Mouse (Mus musculus) monocyte, adult 2 months (primary cell): Measurements from ENCODE around the gene Snapc4.

Experiments used
- DNase-seq, 2 experiments: peaks; one replicate each; pipeline ENCODE4 v3.0.0; 2022; ENCODE audit warnings: low spot score in 2 of 2, low read depth in 1 of 2

The Snapc4 gene

GRCm38 (mm10) chr2:26342044-26342443 is 38.4 kb downstream of the Snapc4 start:
- DNase-seq: no peak

GRCm38 (mm10) chr2:26341510-26341981 is 38.9 kb downstream of the Snapc4 start:
- DNase-seq: no peak

- DNase-seq: no peak
Measured at GRCm38 (mm10) chr2:26339204-26339551, 41.3 kb downstream of the Snapc4 start.

GRCm38 (mm10) chr2:26338302-26339203 is 41.9 kb downstream of the Snapc4 start:
- DNase-seq: no peak

GRCm38 (mm10) chr2:26330702-26331101 is 49.8 kb downstream of the Snapc4 start:
- no peak for DNase-seq

DNA sequence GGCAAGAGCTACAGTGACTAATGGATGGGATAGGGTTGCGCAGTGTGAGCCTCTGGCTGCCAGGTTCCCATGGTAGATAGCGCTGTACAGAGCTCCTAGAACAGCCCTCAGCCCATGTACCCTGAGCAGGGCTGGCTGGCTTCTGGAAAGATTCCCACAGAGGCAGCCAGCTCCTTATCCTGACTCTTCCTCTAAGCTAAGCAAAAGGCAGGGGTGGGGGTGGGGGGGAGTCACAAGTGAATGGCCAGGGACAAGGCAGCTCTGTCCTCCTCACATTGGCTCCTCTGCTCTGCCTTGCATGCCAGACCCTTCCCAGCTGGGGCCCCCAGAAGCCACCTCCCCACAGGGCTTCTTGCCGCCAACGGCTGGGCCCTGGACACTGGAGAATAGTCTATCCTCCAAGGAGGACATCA is 50.4 kb downstream of the Snapc4 start:
- no peak for DNase-seq

GRCm38 (mm10) chr2:26329402-26329801 is 51.1 kb downstream of the Snapc4 start:
- no peak for DNase-seq

DNA sequence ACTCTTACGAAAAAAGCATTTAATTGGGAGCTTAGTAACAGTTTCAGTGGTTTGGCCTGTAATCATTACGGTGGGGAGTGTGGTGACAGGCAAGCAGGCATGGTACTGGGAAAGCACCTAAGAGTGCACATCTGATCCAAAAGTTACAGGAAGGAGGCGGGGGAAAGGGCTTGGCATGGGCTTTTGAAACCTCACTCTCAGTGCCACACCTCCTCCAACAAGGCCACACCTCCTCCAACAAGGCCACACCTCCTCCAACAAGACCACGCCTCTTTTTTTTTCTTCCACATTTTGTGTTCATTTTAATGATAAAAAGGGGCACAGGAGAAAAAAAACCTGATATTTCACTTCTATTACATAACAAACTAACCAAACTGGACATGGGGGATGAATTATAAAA is 52.6 kb downstream of the Snapc4 start:
- DNase-seq: no peak

DNA sequence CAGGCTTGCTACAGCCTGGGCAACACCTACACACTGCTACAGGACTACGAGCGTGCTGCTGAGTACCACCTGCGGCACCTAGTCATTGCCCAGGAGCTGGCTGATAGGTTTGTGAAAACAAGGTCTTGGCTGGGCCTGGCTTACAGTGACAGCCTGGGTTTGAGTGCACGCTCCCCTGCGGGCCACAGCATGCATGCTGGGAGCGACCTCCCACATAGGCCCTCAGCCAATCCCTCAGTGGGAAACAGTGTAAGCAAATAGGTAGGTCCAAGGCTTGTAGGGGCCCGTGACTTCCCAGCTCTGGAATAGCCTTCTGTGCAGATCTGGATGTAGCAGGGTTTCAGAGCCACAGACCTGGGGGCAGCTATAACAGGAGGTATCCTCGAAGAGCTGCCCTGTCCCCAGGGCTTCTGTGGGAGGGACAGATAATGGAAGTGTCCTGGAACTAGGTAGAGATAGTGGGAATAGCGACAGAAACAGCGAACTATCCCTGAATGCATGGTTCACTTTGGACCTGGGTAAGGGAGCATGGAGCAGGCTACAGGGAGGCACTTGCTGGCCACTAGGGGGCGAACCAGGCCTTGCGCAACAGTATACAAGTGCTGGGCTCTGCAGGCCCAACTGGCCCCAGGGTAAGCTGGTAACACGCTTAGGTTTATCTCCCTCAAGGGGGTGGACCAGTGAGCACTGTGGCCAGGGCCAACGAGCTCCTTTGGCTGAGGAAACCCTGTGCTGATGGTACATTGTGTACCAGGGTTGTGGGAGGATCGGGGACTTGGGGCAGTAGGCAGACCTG is 54.9 kb downstream of the Snapc4 start:
- peak in 1 of 2 experiments; percentile 44 for DNase-seq

DNA sequence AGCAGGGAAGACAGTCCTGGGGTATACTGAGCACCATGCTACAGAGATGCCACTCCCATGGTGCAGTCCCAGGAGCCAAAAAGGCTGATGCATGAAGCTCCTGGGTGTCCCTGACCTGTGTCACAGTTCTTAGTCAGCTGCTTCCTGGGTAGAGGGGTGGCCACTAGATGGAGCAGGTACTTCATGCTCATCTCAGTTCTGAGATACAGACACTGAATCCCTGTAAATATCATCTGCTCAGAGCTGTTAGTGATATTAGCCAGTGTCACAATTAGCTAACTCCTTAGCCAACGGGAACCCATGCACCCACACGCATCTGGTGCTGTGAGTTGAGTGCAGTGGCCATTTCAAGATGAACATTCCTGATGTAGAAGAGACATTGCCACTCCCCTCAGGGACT is 55.5 kb downstream of the Snapc4 start:
- DNase-seq: no peak

DNA sequence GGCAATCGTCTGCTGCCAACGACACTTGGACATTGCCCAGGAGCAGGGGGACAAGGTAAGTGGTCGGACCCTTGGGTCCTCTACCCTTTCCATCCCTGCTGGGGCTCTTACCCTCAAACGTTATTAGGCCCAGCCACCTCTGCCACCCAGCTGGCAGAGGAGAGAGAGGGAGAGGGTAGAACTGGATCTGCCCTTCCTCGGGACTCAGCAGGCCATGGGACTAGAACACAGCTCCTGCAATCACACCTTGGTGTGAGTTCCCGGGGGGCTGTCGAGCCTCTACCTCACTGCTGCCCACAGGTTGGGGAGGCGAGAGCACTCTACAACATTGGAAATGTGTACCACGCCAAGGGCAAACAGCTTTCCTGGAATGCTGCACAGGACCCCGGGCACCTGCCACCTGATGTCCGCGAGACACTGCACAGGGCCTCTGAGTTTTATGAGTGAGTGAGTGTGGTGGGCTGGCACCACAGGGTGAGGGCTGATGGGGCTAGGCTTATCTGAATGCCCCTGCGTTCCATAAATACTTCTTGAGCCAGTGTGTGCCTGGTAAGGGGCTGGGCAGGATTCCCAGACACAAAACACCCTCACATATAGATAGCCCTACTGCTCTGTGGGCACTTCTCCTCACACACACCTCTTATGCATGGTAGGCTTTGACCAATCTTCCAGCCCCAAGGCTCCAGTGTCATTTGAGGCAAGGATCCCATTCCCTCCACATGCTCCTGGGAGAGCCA is 56.7 kb downstream of the Snapc4 start:
- DNase-seq: no peak

- no peak for DNase-seq
Measured at GRCm38 (mm10) chr2:26320245-26321185, 59.9 kb downstream of the Snapc4 start.

- no peak for DNase-seq
Measured at GRCm38 (mm10) chr2:26319519-26320244, 60.8 kb downstream of the Snapc4 start.

DNA sequence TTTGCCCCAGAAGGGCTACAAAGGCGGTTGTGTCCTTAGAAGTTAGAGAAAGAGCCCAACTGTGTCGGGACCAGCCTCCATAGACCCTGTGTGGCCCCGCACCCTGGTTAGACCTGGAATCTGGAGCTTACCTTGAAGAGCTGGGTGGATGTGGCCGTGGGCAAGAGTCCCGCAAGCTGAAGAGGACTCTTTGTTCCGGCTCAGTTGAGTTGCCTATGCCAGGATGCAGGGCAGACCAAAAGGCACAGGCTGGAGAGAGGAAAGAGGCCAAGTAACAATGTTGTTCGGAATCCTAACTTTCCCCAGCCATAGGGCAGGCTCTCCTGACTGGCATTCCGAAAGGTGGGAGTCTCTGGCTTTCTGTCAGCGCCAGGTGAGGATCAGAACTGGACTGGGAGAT is 61.3 kb downstream of the Snapc4 start:
- DNase-seq: no peak

DNA sequence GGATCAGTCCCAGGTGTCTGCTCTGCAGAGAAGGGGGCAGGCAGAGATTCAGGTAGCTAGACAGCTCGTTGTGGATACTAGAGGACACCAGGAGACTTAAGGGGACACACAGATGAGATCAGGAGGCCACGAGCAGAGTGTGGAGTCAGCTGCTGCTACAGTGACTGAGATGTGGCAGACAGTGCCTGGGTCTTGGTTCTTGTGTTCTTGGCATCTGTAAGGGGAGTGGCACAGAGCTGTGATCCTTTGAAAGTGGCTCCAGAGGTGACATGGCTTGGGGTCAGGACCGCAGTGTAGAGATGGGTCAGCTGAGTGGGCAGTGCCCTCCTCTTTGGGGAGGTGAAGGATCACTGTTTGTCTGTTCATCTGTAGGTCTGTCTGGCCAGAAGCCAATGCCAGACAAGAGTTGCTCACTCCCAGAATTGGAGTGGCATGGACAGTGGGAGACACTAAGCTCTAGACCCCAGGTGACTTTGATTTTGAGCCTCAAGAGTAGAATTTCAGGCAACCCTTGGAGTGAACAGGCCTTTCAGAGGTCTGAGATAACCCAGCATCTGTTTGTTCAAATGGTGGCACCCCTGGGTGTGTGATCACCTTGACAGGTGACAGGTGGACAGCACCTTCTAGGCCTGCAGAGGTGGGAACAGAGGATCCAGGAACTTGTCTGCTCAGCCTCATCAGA is 62.3 kb downstream of the Snapc4 start:
- DNase-seq: no peak

- DNase-seq: no peak
Measured at GRCm38 (mm10) chr2:26317371-26317770, 63.1 kb downstream of the Snapc4 start.

- DNase-seq: no peak
Measured at GRCm38 (mm10) chr2:26316576-26317246, 63.7 kb downstream of the Snapc4 start.

DNA sequence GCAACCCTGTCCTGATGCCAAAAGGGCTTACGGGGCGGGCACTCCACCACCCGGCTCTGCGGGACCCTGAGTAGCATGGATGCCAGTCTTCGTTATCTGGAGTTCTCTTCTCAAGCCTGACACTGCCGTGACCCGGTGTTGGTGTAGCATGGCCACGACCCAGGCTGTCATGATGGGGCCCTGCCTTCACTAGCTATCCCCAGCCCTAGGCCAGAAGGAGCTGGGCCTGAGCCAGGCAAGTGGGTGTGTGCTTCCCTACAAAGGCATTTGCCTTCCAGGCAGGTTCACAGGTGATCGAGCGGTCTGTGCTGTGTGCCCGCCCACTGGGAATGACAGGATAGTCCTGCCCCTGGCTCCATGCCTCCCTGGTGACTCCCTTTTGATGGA is 64.5 kb downstream of the Snapc4 start:
- no peak for DNase-seq
